Comparison of ENCODE assay signal across 34 mouse cellular contexts in the genomic region with DNA sequence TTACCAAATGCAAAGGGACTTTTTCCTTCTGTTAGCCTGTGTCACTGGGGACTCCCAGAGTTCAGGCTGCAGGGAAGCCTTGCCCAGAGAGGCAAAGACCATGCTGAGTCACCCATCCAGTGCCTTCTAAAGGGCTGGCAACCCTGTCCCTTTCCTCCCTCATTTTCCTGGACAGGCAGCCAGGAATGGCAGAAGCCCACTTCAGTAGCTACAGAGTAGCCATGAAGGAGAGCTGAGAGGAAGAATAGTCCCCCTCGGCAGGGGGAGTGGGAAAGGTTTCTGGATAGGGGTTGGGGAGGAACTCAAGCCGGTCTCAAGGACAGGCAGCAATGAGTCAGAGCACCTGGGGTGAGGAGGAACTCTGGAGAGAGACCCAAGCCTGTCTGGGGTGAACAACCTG. TPM values are rescaled to one million over a fixed set of nuclear protein-coding genes. Genes with fewer than 3 reads are reported as not detected.
DNase-seq lines count a peak whose midpoint lies in the region; ATAC-seq and TF ChIP-seq lines count a peak whose summit lies in the region.
"Had no signal": no experiment of that assay in that cellular context is flagged by ENCODE, and none has a peak within 500 bp of the region (broad histone marks: within the 10 kb centered on the region; RNA-seq: fewer than 3 reads in every experiment).

No protein-coding gene starts in this region.

- no peak for TF ChIP-seq EP300 in stomach, postnatal 0 days (optimal IDR thresholded peaks at IDR 0.05)

- no peaks in the 10 kb centered on the region for H3K36me3 ChIP-seq in G1E (replicated peaks)
- H3K36me3 ChIP-seq in stomach, postnatal 0 days (ENCODE audit: control insufficient read depth, insufficient read depth, low read length), result no peaks in the 10 kb centered on the region
- H3K36me3 ChIP-seq: heart, embryonic 10.5 days; limb, embryonic 10.5 days; limb, embryonic 15.5 days; liver, embryonic 13.5 days; neural tube, embryonic 15.5 days had no signal

- 65% methylated on average over 2 of the region's 2 CpGs for WGBS in stomach, postnatal 0 days

- no peak overlapping the region; the same call in 1 of the 2 replicates for H3K4me2 ChIP-seq in stomach, postnatal 0 days (replicated peaks; ENCODE audit: low read depth)
- H3K4me2 ChIP-seq: hindbrain, embryonic 14.5 days; limb, embryonic 15.5 days; liver, embryonic 13.5 days; neural tube, embryonic 15.5 days had no signal

- no peak overlapping the region for H3K4me3 ChIP-seq in G1E (ENCODE audit: low read depth, low read length)
- H3K4me3 ChIP-seq in stomach, postnatal 0 days (ENCODE audit: low read depth, low read length), result no peak overlapping the region
- H3K4me3 ChIP-seq: erythroblast, embryonic 14.5 days; gastrocnemius, adult 2 months; heart, embryonic 10.5 days; limb, embryonic 10.5 days; limb, embryonic 15.5 days; liver, embryonic 13.5 days; neural tube, embryonic 15.5 days had no signal

- peak; percentile 23; the same call in 1 of the 2 replicates for ATAC-seq in G1E (ENCODE audit: extremely low read depth, insufficient number of reproducible peaks, low FRiP score, poor library complexity, severe bottlenecking)
- no peak for ATAC-seq in stomach, postnatal 0 days (ENCODE audit: low FRiP score, low TSS enrichment)
- ATAC-seq: forebrain, embryonic 16.5 days; intestine, postnatal 0 days had no signal

- TF ChIP-seq CTCF in G1E (IDR thresholded peaks at IDR 0.05; ENCODE audit: low read depth, low read length), result no peak
- no peak for TF ChIP-seq CTCF in stomach, postnatal 0 days (IDR thresholded peaks at IDR 0.05; ENCODE audit: low read depth)

- H3K9ac ChIP-seq in stomach, postnatal 0 days (ENCODE audit: low read length), result no peak overlapping the region
- H3K9ac ChIP-seq: hindbrain, embryonic 14.5 days; limb, embryonic 15.5 days; liver, embryonic 13.5 days; neural tube, embryonic 15.5 days had no signal

- peaks cover 40% of the 10 kb centered on the region for H3K4me1 ChIP-seq in G1E (ENCODE audit: insufficient read depth, low read depth, low read length)
- H3K4me1 ChIP-seq in stomach, postnatal 0 days (replicated peaks; ENCODE audit: control insufficient read depth, insufficient read depth), result no peaks in the 10 kb centered on the region
- H3K4me1 ChIP-seq: liver, embryonic 13.5 days; neural tube, embryonic 15.5 days had no signal

- H3K27me3 ChIP-seq in G1E (ENCODE audit: insufficient read depth, low read length), result peaks cover 87% of the 10 kb centered on the region
- no peaks in the 10 kb centered on the region for H3K27me3 ChIP-seq in stomach, postnatal 0 days (ENCODE audit: control insufficient read depth, insufficient read depth, low read length)
- H3K27me3 ChIP-seq: limb, embryonic 15.5 days; neural tube, embryonic 15.5 days had no signal

- no peaks in the 10 kb centered on the region for H3K9me3 ChIP-seq in G1E (replicated peaks)
- H3K9me3 ChIP-seq in stomach, postnatal 0 days (ENCODE audit: control insufficient read depth, low read length), result no peaks in the 10 kb centered on the region
- H3K9me3 ChIP-seq: heart, embryonic 10.5 days; limb, embryonic 10.5 days; limb, embryonic 15.5 days; liver, embryonic 13.5 days; neural tube, embryonic 15.5 days had no signal

- peak; percentile 54 for DNase-seq in adrenal gland, postnatal 14 days
- DNase-seq in adrenal gland, adult 8-10 months, result no peak
- DNase-seq in lung, postnatal 36 days, result peak; percentile 21
- no peak for DNase-seq in lung, postnatal 4 days
- no peak for DNase-seq in G1E (ENCODE audit: low spot score)
- DNase-seq in stomach, postnatal 0 days (ENCODE audit: low spot score), result no peak
- no peak for DNase-seq in gastrocnemius, postnatal 14 days
- DNase-seq: cerebellum, adult 11-12 months; cerebellum, adult 9-11 months; embryo, embryonic 11 days; gastrocnemius, adult 2 months; heart, postnatal 36 days; kidney, adult 9 months; kidney, postnatal 14 days; layer of hippocampus, adult 9-11 months; liver, embryonic 13.5 days; lung, adult 18-20 months; midbrain, embryonic 14.5 days; right cerebral cortex, adult 18-20 months; spleen, adult 18-20 months; thymus, adult 18-20 months; thymus, postnatal 25 days had no signal

- intact Hi-C loops in gastrocnemius, postnatal 14 days (cut with DNase I; ENCODE audit: low total_unique reads), result no loop called here

- H3K27ac ChIP-seq in stomach, postnatal 0 days (replicated peaks), result 0 out of 2 replicates have a peak overlapping the region, but pooled peaks have one; percentile 30
- H3K27ac ChIP-seq: gastrocnemius, adult 2 months; heart, embryonic 10.5 days; hindbrain, embryonic 14.5 days; limb, embryonic 10.5 days; limb, embryonic 15.5 days; liver, embryonic 13.5 days; macrophage; neural tube, embryonic 15.5 days had no signal

RNA-seq across cellular contexts. Expression of gene Slc26a9, which starts 3.9 kb away (rescaled TPM):
- 0.07 and 0.08 TPM in 2 replicates for total RNA-seq in adrenal gland, postnatal 14 days (2021)
- under 1 TPM in 3 of 4 experiments, not detected in 1; 0.06 to 0.28 (median 0.23) TPM for total RNA-seq in adrenal gland, adult 8-10 months (2022)
- total RNA-seq in G1E (2014; fragmentation: Nextera tagmentation) (1.9 and 3.2 TPM in 2 replicates), G1E (2017) (0.98 and 0.99 TPM in 2 replicates)
- polyA plus RNA-seq in G1E (2012), result 0.11 and 0.17 TPM in 2 replicates
- polyA plus RNA-seq in stomach, postnatal 0 days (2015; fragmentation: Nextera tagmentation; extraction: Ambion mirVana), result 15.4 and 17.6 TPM in 2 replicates
- total RNA-seq in gastrocnemius, postnatal 14 days (2021), result not detected
- total RNA-seq: gastrocnemius, adult 2 months; heart, postnatal 36 days; megakaryocyte-erythroid progenitor cell, adult 5-6 weeks; MEL had no signal
- polyA plus RNA-seq: erythroblast, embryonic 14.5 days; forebrain, embryonic 11.5 days; limb, embryonic 10.5 days; liver, embryonic 13.5 days; macrophage had no signal

RNA-seq across cellular contexts. Expression of gene Pm20d1, which starts 49.4 kb away (rescaled TPM):
- 15.1 and 22.9 TPM in 2 replicates for total RNA-seq in adrenal gland, postnatal 14 days (2021)
- 10 to 100 TPM in 2 of 4 experiments, 1 to 10 TPM in 2; 6.2 to 15.0 (median 10.6) TPM for total RNA-seq in adrenal gland, adult 8-10 months (2022)
- total RNA-seq in G1E (2014; fragmentation: Nextera tagmentation) (not detected in 2 replicates), G1E (2017) (0.06 and 0.16 TPM in 2 replicates)
- polyA plus RNA-seq in G1E (2012), result not detected in 2 replicates
- 1.1 and 1.4 TPM in 2 replicates for polyA plus RNA-seq in stomach, postnatal 0 days (2015; fragmentation: Nextera tagmentation; extraction: Ambion mirVana)
- 1 to 10 TPM; 1.0 to 2.1 TPM for total RNA-seq in gastrocnemius, postnatal 14 days (2021)
- total RNA-seq: megakaryocyte-erythroid progenitor cell, adult 5-6 weeks; MEL had no signal
- polyA plus RNA-seq: erythroblast, embryonic 14.5 days; macrophage had no signal

RNA-seq across cellular contexts. Expression of gene Rab7b, which starts 59.3 kb away (rescaled TPM):
- total RNA-seq in adrenal gland, postnatal 14 days (2021), result 2.7 and 3.5 TPM in 2 replicates
- 10 to 100 TPM in 2 of 4 experiments, 1 to 10 TPM in 2; 6.6 to 17.4 (median 11.0) TPM for total RNA-seq in adrenal gland, adult 8-10 months (2022)
- total RNA-seq in G1E (2014; fragmentation: Nextera tagmentation) (not detected in 2 replicates), G1E (2017) (0.38 and 0.93 TPM in 2 replicates)
- polyA plus RNA-seq in G1E (2012), result 0.03 TPM in 1 of 2 replicates, not detected in the other
- polyA plus RNA-seq in stomach, postnatal 0 days (2015; fragmentation: Nextera tagmentation; extraction: Ambion mirVana), result 13.5 and 14.4 TPM in 2 replicates
- total RNA-seq in gastrocnemius, postnatal 14 days (2021), result 1 to 10 TPM; 3.7 to 6.5 TPM
- polyA plus RNA-seq: erythroblast, embryonic 14.5 days had no signal

Comparison
In these comparisons a context has a peak if more than half of its experiments do, and no peak if none do; other contexts are left out.
1. DNase-seq: peak in adrenal gland, postnatal 14 days (single experiment) and lung, postnatal 36 days (single experiment); none in adrenal gland, adult 8-10 months (single experiment), lung, postnatal 4 days (0 of 2), G1E (single experiment), stomach, postnatal 0 days (single experiment) and gastrocnemius, postnatal 14 days (single experiment).